In genomic region chr11:90360536-90360935, GRCm38 (mm10) we compare ENCODE assay signal across 27 mouse cellular contexts.
"Had no signal": no experiment of that assay in that cellular context is flagged by ENCODE, and none has a peak within 500 bp of the region (broad histone marks: within the 10 kb centered on the region; RNA-seq: fewer than 3 reads in every experiment).

No protein-coding gene starts in this region.

- DNase-seq: gastrocnemius, postnatal 14 days; gastrocnemius, postnatal 36 days; heart, adult 11 months; heart, adult 2 months; heart, postnatal 10 days; heart, postnatal 4 days; kidney, adult 18-20 months; kidney, adult 8-10 months; kidney, postnatal 10 days; kidney, postnatal 25 days; kidney, postnatal 4 days; layer of hippocampus, adult 9-11 months; liver; liver, embryonic 13.5 days; liver, postnatal 0 days had no signal

- H3K4me3 ChIP-seq: heart, adult 2 months; heart, embryonic 10.5 days; heart, embryonic 12.5 days; hindbrain, embryonic 10.5 days; hindbrain, embryonic 12.5 days; intestine, embryonic 15.5 days; limb, embryonic 10.5 days; limb, embryonic 12.5 days; liver, embryonic 13.5 days; liver, embryonic 15.5 days had no signal

- ATAC-seq: hindbrain, embryonic 16.5 days; inflammation-experienced regulatory T-cells, adult 6 months; intestine, embryonic 15.5 days; intestine, postnatal 0 days; liver, postnatal 0 days had no signal

- H3K27ac ChIP-seq: heart, adult 2 months; heart, embryonic 10.5 days; hindbrain, embryonic 10.5 days; hindbrain, embryonic 12.5 days; hindbrain, embryonic 14.5 days; intestine, embryonic 15.5 days; limb, embryonic 10.5 days; limb, embryonic 12.5 days; liver, embryonic 13.5 days; liver, embryonic 15.5 days had no signal
